Mouse (Mus musculus): ENCODE measurements around the gene Hk2. TPM values are rescaled to one million over a fixed set of nuclear protein-coding genes. Genes with fewer than 3 reads are reported as not detected.
"Not testable (repeated sequence)": the region's sequence is repeated elsewhere in the genome, so short reads cannot be mapped to it uniquely, and the experiment has no call there.

The Hk2 gene
- polyA plus RNA-seq, 1 experiment, result 21.9 TPM

GRCm38 (mm10) chr6:82705221-82705620 is 69.0 kb downstream of the Hk2 start, which contains the start of gene Pole4:
Gene Pole4, minus strand, starts transcription at chr6:82705365.
- Histone ChIP-seq H3K4me1 (ENCODE audit: control insufficient read depth, insufficient read depth, low read length) (no peaks in the 10 kb centered on the region), H3K27ac (ENCODE audit: insufficient read depth, low read depth, low read length) (no peak within 1 kb of the TSS), H3K4me3 (ENCODE audit: insufficient read depth, low read length) (no peak within 1 kb of the TSS)
- TF ChIP-seq CTCF (IDR thresholded peaks at IDR 0.05; ENCODE audit: low read depth, low read length) (no peak), POLR2A (IDR thresholded peaks at IDR 0.05; ENCODE audit: borderline replicate concordance, low read depth, low read length) (no peak)

DNA sequence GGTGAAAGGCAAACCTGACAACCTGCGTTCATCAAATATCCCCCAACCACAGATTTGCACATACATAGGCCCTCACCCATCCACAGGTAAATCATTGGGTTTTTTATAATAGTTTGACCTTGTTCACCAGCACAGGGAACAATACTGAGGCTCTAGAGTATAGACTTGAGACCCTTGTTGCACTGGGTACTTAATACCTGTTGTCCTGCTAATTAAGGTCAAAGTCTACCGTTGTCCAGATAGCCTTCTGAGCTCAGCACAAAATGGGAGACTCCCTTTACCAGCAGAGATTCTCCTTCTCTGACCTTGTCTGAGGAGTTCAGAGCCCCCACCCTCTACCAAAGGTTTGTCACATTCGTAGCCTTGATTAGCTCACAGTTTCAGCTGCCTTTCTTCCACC is 70.5 kb downstream of the Hk2 start:
- H3K4me3 ChIP-seq (ENCODE audit: insufficient read depth, low read length), result no peak overlapping the region
- H3K4me1 ChIP-seq (ENCODE audit: control insufficient read depth, insufficient read depth, low read length), result no peaks in the 10 kb centered on the region
- TF ChIP-seq CTCF (IDR thresholded peaks at IDR 0.05; ENCODE audit: low read depth, low read length) (no peak), POLR2A (IDR thresholded peaks at IDR 0.05; ENCODE audit: borderline replicate concordance, low read depth, low read length) (no peak)
- no peak overlapping the region for H3K27ac ChIP-seq (ENCODE audit: insufficient read depth, low read depth, low read length)

- H3K4me1 ChIP-seq (ENCODE audit: control insufficient read depth, insufficient read depth, low read length), result no peaks in the 10 kb centered on the region
- peak; percentile 83 for TF ChIP-seq CTCF (IDR thresholded peaks at IDR 0.05; ENCODE audit: low read depth, low read length)
- TF ChIP-seq POLR2A (IDR thresholded peaks at IDR 0.05; ENCODE audit: borderline replicate concordance, low read depth, low read length), result no peak
- no peak overlapping the region for H3K27ac ChIP-seq (ENCODE audit: insufficient read depth, low read depth, low read length)
- H3K4me3 ChIP-seq (ENCODE audit: insufficient read depth, low read length), result no peak overlapping the region
Measured at GRCm38 (mm10) chr6:82702593-82703017, 71.6 kb downstream of the Hk2 start.

GRCm38 (mm10) chr6:82701296-82701695 is 73.0 kb downstream of the Hk2 start:
- no peak overlapping the region for H3K27ac ChIP-seq (ENCODE audit: insufficient read depth, low read depth, low read length)
- TF ChIP-seq CTCF (IDR thresholded peaks at IDR 0.05; ENCODE audit: low read depth, low read length) (no peak), POLR2A (IDR thresholded peaks at IDR 0.05; ENCODE audit: borderline replicate concordance, low read depth, low read length) (no peak)
- no peaks in the 10 kb centered on the region for H3K4me1 ChIP-seq (ENCODE audit: control insufficient read depth, insufficient read depth, low read length)
- no peak overlapping the region for H3K4me3 ChIP-seq (ENCODE audit: insufficient read depth, low read length)

- no peak for TF ChIP-seq POLR2A (IDR thresholded peaks at IDR 0.05; ENCODE audit: borderline replicate concordance, low read depth, low read length)
- TF ChIP-seq CTCF (IDR thresholded peaks at IDR 0.05; ENCODE audit: low read depth, low read length), result no peak
- no peaks in the 10 kb centered on the region for H3K4me1 ChIP-seq (ENCODE audit: control insufficient read depth, insufficient read depth, low read length)
- no peak overlapping the region for H3K27ac ChIP-seq (ENCODE audit: insufficient read depth, low read depth, low read length)
- H3K4me3 ChIP-seq (ENCODE audit: insufficient read depth, low read length), result no peak overlapping the region
Measured at GRCm38 (mm10) chr6:82699831-82700230, 74.4 kb downstream of the Hk2 start.

GRCm38 (mm10) chr6:82696736-82697135 is 77.5 kb downstream of the Hk2 start:
- H3K27ac ChIP-seq (ENCODE audit: insufficient read depth, low read depth, low read length), result no peak overlapping the region
- no peak for TF ChIP-seq POLR2A (IDR thresholded peaks at IDR 0.05; ENCODE audit: borderline replicate concordance, low read depth, low read length)
- TF ChIP-seq CTCF (IDR thresholded peaks at IDR 0.05; ENCODE audit: low read depth, low read length), result no peak
- no peaks in the 10 kb centered on the region for H3K4me1 ChIP-seq (ENCODE audit: control insufficient read depth, insufficient read depth, low read length)
- no peak overlapping the region for H3K4me3 ChIP-seq (ENCODE audit: insufficient read depth, low read length)

GRCm38 (mm10) chr6:82694668-82695067 is 79.6 kb downstream of the Hk2 start:
- no peak for TF ChIP-seq CTCF (IDR thresholded peaks at IDR 0.05; ENCODE audit: low read depth, low read length)
- no peak for TF ChIP-seq POLR2A (IDR thresholded peaks at IDR 0.05; ENCODE audit: borderline replicate concordance, low read depth, low read length)
- H3K4me3 ChIP-seq (ENCODE audit: insufficient read depth, low read length), result no peak overlapping the region

DNA sequence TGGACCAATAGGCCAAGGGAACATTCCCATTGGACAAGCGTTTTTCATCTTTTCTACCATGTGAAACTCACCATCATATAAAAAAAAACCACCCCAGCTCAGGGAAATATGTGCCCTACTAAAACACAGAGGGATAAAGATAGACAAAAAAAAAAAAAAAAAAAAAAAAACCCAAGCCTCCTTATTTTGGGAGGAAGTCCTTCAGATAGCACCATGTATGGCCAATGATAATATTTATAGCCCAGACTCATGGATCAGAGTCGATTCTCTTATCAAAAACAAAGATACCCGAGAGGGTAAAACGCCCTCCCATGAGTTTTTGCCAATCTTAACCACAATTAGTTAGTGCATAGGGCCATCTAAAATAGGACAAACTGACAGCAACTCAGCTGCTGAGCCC is 84.8 kb downstream of the Hk2 start:
- no peak for TF ChIP-seq CTCF (IDR thresholded peaks at IDR 0.05; ENCODE audit: low read depth, low read length)
- TF ChIP-seq POLR2A (IDR thresholded peaks at IDR 0.05; ENCODE audit: borderline replicate concordance, low read depth, low read length), result no peak
- no peaks in the 10 kb centered on the region for H3K4me1 ChIP-seq (ENCODE audit: control insufficient read depth, insufficient read depth, low read length)
- H3K4me3 ChIP-seq (ENCODE audit: insufficient read depth, low read length), result no peak overlapping the region
- H3K27ac ChIP-seq (ENCODE audit: insufficient read depth, low read depth, low read length), result no peak overlapping the region

More at GRCm38 (mm10) chr6:82694668-82695067, 79.6 kb downstream of the Hk2 start:
- Histone ChIP-seq H3K27ac (ENCODE audit: insufficient read depth, low read depth, low read length) (no peak overlapping the region), H3K4me1 (ENCODE audit: control insufficient read depth, insufficient read depth, low read length) (no peaks in the 10 kb centered on the region)

DNA sequence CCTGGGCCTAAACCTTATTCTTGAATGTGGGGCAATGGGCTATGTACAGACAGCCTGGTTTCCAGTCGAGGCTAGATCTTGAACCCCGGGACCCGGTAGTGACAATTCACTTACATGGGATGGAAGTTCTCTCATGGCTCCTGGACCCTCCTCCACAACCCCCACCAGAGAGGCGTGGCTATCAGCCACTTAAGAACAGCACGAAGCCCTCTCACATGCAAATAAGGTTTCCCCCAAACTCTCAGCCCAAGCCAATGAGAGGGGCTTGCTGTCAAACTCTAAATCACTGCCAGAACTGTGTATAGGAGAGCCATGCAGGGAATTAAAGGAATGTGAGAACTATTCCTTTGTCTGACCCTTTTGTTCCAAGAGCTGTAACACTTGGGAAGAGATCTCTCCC is 85.7 kb downstream of the Hk2 start:
- not testable (repeated sequence) for H3K27ac ChIP-seq (ENCODE audit: insufficient read depth, low read depth, low read length); H3K4me1 ChIP-seq (ENCODE audit: control insufficient read depth, insufficient read depth, low read length); H3K4me3 ChIP-seq (ENCODE audit: insufficient read depth, low read length)

DNA sequence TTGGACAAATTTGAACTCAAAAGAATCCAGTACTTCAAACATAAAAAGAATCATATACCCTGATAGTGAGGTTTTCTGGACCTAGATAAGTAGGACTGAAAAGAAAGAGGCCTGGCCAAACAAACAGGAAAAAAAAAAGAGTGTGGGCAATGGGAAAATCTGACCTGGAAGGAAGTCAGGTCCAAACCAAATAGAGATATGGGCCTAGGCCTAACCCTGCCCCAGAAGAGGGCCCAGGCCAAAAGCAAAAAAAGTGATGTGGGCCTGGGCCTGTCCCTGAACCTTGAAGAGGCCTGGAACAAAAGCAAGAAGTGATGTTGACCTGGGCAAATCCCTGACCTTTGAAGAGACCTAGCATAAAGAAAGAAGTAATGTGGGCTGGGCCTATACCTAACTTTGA is 90.1 kb downstream of the Hk2 start:
- H3K4me3 ChIP-seq (ENCODE audit: insufficient read depth, low read length), result no peak overlapping the region
- H3K27ac ChIP-seq (ENCODE audit: insufficient read depth, low read depth, low read length), result no peak overlapping the region
- TF ChIP-seq POLR2A (IDR thresholded peaks at IDR 0.05; ENCODE audit: borderline replicate concordance, low read depth, low read length) (no peak), CTCF (IDR thresholded peaks at IDR 0.05; ENCODE audit: low read depth, low read length) (no peak)
- H3K4me1 ChIP-seq (ENCODE audit: control insufficient read depth, insufficient read depth, low read length), result no peaks in the 10 kb centered on the region

- not testable (repeated sequence) for H3K4me3 ChIP-seq (ENCODE audit: insufficient read depth, low read length); H3K4me1 ChIP-seq (ENCODE audit: control insufficient read depth, insufficient read depth, low read length); H3K27ac ChIP-seq (ENCODE audit: insufficient read depth, low read depth, low read length)
Measured at GRCm38 (mm10) chr6:82679286-82679685, 95.0 kb downstream of the Hk2 start.

DNA sequence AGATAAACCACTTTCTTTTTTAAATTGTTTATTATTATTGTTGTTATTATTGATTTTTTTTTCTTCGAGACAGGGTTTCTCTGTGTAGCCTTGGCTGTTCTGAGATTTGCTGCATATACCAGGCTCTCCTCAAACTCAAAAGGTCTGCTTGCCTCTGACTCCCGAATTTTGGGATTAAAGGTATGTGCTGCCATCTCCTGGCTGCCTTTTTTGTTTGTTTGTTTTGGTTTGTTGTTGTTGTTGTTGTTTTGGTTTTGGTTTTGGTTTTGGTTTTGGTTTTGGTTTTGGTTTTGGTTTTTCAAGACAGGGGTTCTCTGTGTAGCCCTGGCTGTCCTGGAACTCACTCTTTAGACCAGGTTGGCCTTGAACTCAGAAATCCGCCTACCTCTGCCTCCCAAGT is 96.6 kb downstream of the Hk2 start:
- H3K4me1 ChIP-seq (ENCODE audit: control insufficient read depth, insufficient read depth, low read length); H3K27ac ChIP-seq (ENCODE audit: insufficient read depth, low read depth, low read length); H3K4me3 ChIP-seq (ENCODE audit: insufficient read depth, low read length): not testable (repeated sequence)

Data from bone marrow macrophage, adult 2 months (primary cell).